Mouse (Mus musculus) liver, embryonic 11.5 days (tissue): ENCODE measurements around the gene Tmcc1. TPM values are rescaled to one million over a fixed set of nuclear protein-coding genes. Genes with fewer than 3 reads are reported as not detected.

Experiments used
- ATAC-seq: fragments of 200-750 bp; cut with Nextera tagmentation; replicated peaks from 2 replicates; pipeline ENCODE4 v1.8.0; 2017; ENCODE audit warnings: moderate number of reproducible peaks, mild to moderate bottlenecking, moderate TSS enrichment, moderate library complexity; ENCODE audit not compliant: low FRiP score
- DNase-seq: peaks from one replicate; pipeline ENCODE4 v3.0.0-alpha.2; 2017; ENCODE audit warnings: low spot score
- H3K27ac ChIP-seq: fragments of 300-500 bp; sonication (generic); 2 replicates; pipeline ENCODE4 v1.5.1; 2014; ENCODE audit warnings: mild to moderate bottlenecking, low read depth, low read length, control low read depth
- H3K27me3 ChIP-seq: fragments of 300-500 bp; sonication (generic); replicated peaks from 2 replicates; pipeline ENCODE4 v1.6.1; 2014; ENCODE audit warnings: low read length, mixed read lengths; ENCODE audit not compliant: control insufficient read depth, insufficient read depth
- H3K36me3 ChIP-seq: fragments of 300-500 bp; sonication (generic); 2 replicates; pipeline ENCODE4 v1.6.1; 2014; ENCODE audit warnings: mild to moderate bottlenecking, low read length, moderate library complexity, mixed read lengths; ENCODE audit not compliant: control insufficient read depth, insufficient read depth
- H3K4me1 ChIP-seq: fragments of 300-500 bp; sonication (generic); replicated peaks from 2 replicates; pipeline ENCODE4 v1.6.1; 2014; ENCODE audit warnings: low read length, mixed read lengths; ENCODE audit not compliant: control insufficient read depth, insufficient read depth
- H3K4me2 ChIP-seq: fragments of 300-500 bp; sonication (generic); 2 replicates; pipeline ENCODE4 v1.6.1; 2014; ENCODE audit warnings: mild to moderate bottlenecking, control low read depth, moderate library complexity
- H3K4me3 ChIP-seq: fragments of 300-500 bp; sonication (generic); 2 replicates; pipeline ENCODE4 v1.5.1; 2014; ENCODE audit warnings: low read depth, low read length, control low read depth
- H3K9ac ChIP-seq: fragments of 300-500 bp; sonication (generic); 2 replicates; pipeline ENCODE4 v1.6.1; 2014; ENCODE audit warnings: low read depth, low read length, control low read depth
- H3K9me3 ChIP-seq: fragments of 300-500 bp; sonication (generic); 2 replicates; pipeline ENCODE4 v1.6.1; 2016; ENCODE audit warnings: low read length, inconsistent platforms, mixed read lengths; ENCODE audit not compliant: control insufficient read depth
- WGBS: fragments of 180-500 bp; shearing (Covaris S2); extraction: QIAGEN DNeasy Blood & Tissue Kit; methylation state at CpG from one replicate; pipeline ENCODE4 v1.1.7; 2014; 5-methylcytosine and 5-hydroxymethylcytosine counted together
- polyA plus RNA-seq: library from polyadenylated mRNA; unstranded; fragments of >200 nt; fragmentation: Nextera tagmentation; extraction: Ambion mirVana; gene quantifications from 2 replicates; pipeline ENCODE4 v1.2.1, GENCODE M21; 2014

The Tmcc1 gene
- polyA plus RNA-seq, 1 experiment from 2014 or later = 8.0 TPM

DNA sequence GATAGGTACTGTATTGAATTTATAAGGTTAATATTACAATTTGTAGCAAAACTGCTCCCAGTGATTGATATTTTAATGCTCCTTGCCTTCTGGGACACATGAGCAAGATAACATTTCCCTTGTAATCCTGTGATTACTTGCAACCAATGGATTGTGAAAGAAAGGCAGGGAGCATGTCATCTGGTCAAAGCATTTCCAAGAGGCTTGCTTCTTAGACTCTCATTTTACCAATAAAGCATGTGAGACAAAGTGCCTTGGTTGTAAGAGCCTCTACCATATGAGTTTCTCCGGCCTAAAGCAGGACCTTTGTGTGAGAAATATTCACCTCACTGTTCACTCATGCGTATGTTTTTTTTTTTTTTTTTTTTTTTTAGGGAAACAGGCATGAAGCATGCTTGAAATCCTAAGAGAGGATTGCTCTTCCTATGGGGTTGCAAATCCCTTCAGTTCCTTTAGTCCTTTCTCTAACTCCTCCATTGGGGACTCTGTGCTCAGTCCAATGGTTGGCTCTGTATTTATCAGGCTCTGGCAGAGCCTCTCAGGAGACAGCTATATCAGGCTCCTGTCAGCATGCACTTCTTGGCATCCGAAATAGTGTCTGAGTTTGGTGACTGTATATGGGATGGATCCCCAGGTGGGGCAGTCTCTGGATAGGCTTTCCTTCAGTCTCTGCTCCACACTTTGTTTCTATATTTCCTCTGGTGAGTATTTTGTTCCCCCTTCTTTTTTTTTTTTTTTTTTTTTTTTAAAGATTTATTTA, 134.6 kb downstream of the Tmcc1 start:
- H3K27me3 ChIP-seq = no peaks in the 10 kb centered on the region
- DNase-seq (no peak), ATAC-seq (no peak)
- no peaks in the 10 kb centered on the region for H3K9me3 ChIP-seq
- H3K4me2 ChIP-seq = no peak overlapping the region
- no peak overlapping the region for H3K4me3 ChIP-seq
- no peaks in the 10 kb centered on the region for H3K36me3 ChIP-seq
- WGBS = 78% methylated on average over 3 of the region's 3 CpGs
- H3K4me1 ChIP-seq = peaks cover 5% of the 10 kb centered on the region; the same call in 1 of the 2 replicates
- no peak overlapping the region for H3K9ac ChIP-seq
- no peak overlapping the region for H3K27ac ChIP-seq

DNA sequence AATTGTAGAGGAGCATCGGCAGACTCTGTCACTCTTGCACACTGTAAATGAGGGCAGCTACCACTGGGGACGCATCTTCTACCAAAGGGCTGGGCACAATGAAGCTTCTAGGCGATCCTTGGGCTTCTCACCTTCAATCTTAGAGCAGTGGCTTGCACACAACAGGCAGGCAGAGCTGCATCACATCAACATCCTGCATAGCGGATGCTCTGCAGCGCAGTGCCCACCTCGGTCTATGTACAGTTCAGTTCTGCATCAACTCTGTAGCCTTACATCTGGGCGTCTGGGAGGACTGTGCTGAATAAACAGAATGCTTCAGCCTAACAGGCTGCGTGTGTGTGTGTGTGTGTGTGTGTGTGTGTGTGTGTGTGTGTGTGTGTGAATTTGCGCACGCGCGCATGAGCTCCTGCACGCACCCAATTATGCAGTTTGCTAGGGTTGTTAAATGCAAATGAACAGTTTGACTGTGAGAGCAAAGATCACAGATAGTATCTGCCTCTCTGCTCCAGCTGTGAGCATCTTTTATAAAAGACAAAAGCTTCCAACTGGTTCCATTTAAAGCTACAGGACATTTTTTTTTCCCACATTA, 136.5 kb downstream of the Tmcc1 start:
- Histone ChIP-seq H3K4me1 (peaks cover 5% of the 10 kb centered on the region; the same call in 1 of the 2 replicates), H3K4me3 (no peak overlapping the region)

DNA sequence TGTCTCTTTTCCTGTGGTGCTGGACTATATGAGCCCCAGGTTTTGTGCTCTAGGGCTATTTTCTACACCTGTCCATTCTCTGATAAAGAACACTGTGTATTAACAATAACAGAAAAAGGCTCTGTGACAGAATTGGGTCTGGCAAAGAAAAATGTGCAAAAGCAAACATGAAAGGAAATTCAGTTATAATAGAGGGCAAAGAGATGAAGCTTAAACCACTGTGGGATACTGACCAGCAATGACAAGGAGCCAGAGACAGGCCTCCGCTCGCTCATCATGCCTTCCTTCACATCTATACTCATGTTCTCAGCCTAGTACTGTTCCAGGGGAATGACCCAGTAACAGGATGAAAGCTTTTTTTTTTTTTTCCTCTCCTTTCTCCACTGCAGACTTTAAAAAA, 137.5 kb downstream of the Tmcc1 start:
- H3K9me3 ChIP-seq = no peaks in the 10 kb centered on the region
- no peak overlapping the region for H3K27ac ChIP-seq
- H3K4me3 ChIP-seq = no peak overlapping the region
- WGBS = 95% methylated on average over 2 of the region's 2 CpGs
- H3K4me2 ChIP-seq = no peak overlapping the region
- DNase-seq = no peak
- H3K36me3 ChIP-seq = no peaks in the 10 kb centered on the region
- no peaks in the 10 kb centered on the region for H3K27me3 ChIP-seq
- ATAC-seq = no peak
- no peak overlapping the region for H3K9ac ChIP-seq
- peaks cover 5% of the 10 kb centered on the region; the same call in 1 of the 2 replicates for H3K4me1 ChIP-seq

More for the DNA sequence above, 136.5 kb downstream of the Tmcc1 start:
- Histone ChIP-seq H3K36me3 (no peaks in the 10 kb centered on the region), H3K27ac (no peak overlapping the region), H3K9ac (no peak overlapping the region), H3K4me2 (no peak overlapping the region), H3K27me3 (no peaks in the 10 kb centered on the region), H3K9me3 (no peaks in the 10 kb centered on the region)
- DNase-seq (no peak), ATAC-seq (no peak)
- 56% methylated on average over 13 of the region's 13 CpGs for WGBS

DNA sequence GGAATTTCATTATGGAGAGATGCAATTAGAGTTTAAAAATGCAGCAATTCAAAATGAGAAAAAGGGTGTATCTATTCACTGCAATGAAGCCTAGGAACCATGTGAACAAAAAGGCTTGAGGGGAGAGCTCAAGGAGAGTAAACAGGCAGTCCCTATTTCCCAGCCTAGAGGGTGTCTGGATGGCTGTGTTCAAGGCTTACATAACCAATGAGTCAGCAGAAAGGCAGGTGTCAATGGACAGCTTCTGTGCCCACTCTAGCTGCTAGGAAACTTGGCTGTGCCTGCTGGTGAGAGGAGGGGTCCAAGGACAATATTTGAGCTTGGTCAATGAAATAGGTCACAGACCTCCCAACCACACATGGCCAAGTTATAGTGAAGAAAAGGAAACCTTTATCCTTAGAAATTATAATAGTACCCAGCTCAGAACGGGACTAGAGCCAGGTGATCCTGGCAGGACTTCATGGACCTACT, 138.2 kb downstream of the Tmcc1 start:
- 88% methylated on average over 1 of the region's 1 CpGs for WGBS
- no peak for DNase-seq
- H3K4me2 ChIP-seq = no peak overlapping the region

DNA sequence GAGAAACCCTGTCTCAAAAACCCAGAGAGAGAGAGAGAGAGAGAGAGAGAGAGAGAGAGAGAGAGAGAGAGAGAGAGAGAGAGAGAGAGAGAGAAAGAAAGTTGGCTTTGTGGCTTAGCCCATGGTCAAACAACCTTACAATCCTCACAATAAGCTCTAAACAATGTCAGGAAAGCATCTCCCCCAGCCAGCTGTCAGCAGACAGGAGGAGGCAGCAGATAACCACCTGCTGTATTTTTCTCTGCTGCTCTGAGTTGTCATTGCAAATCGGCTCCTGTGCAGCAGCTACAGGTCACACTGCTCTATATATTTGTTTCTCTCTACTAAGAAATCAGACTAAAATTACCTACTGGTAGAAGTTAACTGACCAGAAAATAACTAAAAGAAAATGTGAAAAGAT, 145.4 kb downstream of the Tmcc1 start:
- Histone ChIP-seq H3K9me3 (peaks cover under 1% of the 10 kb centered on the region; the same call in 1 of the 2 replicates), H3K36me3 (no peaks in the 10 kb centered on the region), H3K27me3 (no peaks in the 10 kb centered on the region), H3K27ac (no peak overlapping the region), H3K4me2 (no peak overlapping the region), H3K4me1 (0 out of 2 replicates have a peak, but pooled peaks cover 4% of the 10 kb centered on the region), H3K4me3 (no peak overlapping the region), H3K9ac (no peak overlapping the region)
- ATAC-seq (peak; percentile 66), DNase-seq (no peak)
- WGBS = 38% methylated on average over 1 of the region's 1 CpGs

More for the DNA sequence above, 138.2 kb downstream of the Tmcc1 start:
- no peak overlapping the region for H3K27ac ChIP-seq
- ATAC-seq = no peak; the same call in 1 of the 2 replicates
- H3K36me3 ChIP-seq = no peaks in the 10 kb centered on the region
- no peak overlapping the region for H3K9ac ChIP-seq
- no peaks in the 10 kb centered on the region for H3K27me3 ChIP-seq
- H3K9me3 ChIP-seq = no peaks in the 10 kb centered on the region
- H3K4me3 ChIP-seq = no peak overlapping the region
- peaks cover 5% of the 10 kb centered on the region; the same call in 1 of the 2 replicates for H3K4me1 ChIP-seq

DNA sequence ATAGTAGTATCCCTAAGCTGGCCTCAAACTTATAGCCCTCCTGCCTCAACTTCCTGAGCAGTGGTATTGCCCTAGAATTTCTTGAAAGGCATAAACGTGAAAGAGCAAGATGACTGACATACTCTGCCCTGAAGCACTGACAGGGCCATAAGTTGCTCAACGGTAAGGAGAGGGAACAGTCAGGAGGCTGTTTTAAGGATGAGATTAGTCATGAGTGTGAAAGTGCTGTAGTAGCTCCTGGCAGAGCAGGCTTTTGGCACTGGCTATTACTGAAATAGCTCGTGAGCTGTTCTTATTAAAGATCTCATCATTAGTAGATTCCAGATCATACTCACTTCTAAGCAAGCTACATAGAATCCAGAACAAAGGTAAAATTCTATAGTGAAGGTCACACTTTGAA, 145.9 kb downstream of the Tmcc1 start:
- Histone ChIP-seq H3K4me3 (no peak overlapping the region), H3K9me3 (peaks cover 4% of the 10 kb centered on the region; the same call in 1 of the 2 replicates), H3K36me3 (no peaks in the 10 kb centered on the region), H3K4me2 (no peak overlapping the region), H3K27me3 (no peaks in the 10 kb centered on the region), H3K4me1 (0 out of 2 replicates have a peak, but pooled peaks cover 4% of the 10 kb centered on the region), H3K27ac (no peak overlapping the region), H3K9ac (no peak overlapping the region)
- DNase-seq (no peak), ATAC-seq (no peak)
- 54% methylated on average over 3 of the region's 3 CpGs for WGBS

DNA sequence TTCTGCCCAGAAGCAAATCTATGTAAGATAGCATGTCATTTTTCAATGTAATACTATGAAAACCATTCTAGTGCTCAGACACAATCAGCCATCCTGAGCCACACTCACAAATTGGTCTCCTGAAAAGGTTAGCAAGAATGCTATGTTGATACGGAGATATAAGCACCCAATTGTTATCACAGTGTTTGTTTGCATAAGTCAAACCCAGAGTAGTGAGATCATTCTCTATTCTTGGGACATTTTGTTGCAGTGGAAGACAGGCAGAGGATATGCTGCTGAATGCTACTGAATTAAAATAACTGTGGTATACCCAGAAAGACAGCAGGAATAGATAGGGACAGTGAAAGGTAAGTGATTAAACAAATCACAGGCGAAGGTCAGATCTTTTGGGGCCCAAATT, 149.2 kb downstream of the Tmcc1 start:
- Histone ChIP-seq H3K36me3 (no peaks in the 10 kb centered on the region), H3K9me3 (peaks cover 4% of the 10 kb centered on the region; the same call in 1 of the 2 replicates), H3K27me3 (no peaks in the 10 kb centered on the region), H3K4me2 (no peak overlapping the region), H3K4me1 (peaks cover 5% of the 10 kb centered on the region; the same call in 1 of the 2 replicates), H3K27ac (no peak overlapping the region), H3K9ac (no peak overlapping the region), H3K4me3 (no peak overlapping the region)
- WGBS = 63% methylated on average over 2 of the region's 2 CpGs
- DNase-seq (no peak), ATAC-seq (no peak)

DNA sequence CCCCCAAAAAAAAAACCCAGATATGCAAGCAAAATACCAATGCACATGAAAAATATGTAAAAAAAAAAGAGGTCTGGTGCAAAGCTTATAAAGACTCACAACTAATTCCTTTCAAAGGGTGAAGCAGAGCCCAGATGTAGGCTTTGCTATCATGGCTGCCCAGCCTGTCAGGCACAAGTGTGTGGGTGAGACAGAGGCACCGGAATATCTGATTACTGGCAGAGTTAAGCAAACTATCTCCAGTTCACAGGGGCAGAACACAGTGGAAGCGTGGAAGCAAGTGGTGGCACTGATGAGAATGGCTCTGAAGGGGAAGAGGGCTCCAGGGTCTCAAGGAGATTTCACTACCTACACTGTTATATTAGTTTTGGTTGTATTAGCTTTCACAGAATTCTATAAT, 155.1 kb downstream of the Tmcc1 start:
- 32% methylated on average over 2 of the region's 2 CpGs for WGBS
- DNase-seq = no peak
- Histone ChIP-seq H3K4me3 (no peak overlapping the region), H3K4me2 (no peak overlapping the region), H3K9ac (no peak overlapping the region), H3K36me3 (no peaks in the 10 kb centered on the region; the same call in 1 of the 2 replicates), H3K9me3 (peaks cover 4% of the 10 kb centered on the region; the same call in 1 of the 2 replicates), H3K4me1 (peaks cover 12% of the 10 kb centered on the region), H3K27ac (no peak overlapping the region), H3K27me3 (no peaks in the 10 kb centered on the region)
- ATAC-seq = peak; percentile 88
